ENCODE assay signal across 39 mouse cellular contexts in the genomic region with DNA sequence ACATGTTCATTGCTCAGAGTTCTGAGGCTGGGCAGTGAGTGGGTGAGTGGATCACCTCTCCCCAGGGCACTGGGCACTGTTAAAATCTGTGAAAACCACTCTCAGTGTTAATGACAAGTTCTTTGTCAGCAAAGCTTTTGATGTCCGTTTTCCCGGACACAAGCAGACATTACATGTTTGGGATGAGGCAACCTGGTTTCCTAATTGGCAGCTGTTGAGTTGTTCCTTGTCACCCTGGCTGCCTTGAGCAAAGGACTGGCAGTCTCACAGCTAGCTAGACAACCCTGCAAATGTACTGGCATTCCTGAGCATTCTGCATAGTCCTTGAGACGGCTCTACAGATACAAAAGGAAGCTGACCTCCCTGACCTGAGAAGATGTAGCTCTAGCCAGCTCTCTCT. TPM values are rescaled to one million over a fixed set of nuclear protein-coding genes. Genes with fewer than 3 reads are reported as not detected.
"Had no signal": no experiment of that assay in that cellular context is flagged by ENCODE, and none has a peak within 500 bp of the region (broad histone marks: within the 10 kb centered on the region; RNA-seq: fewer than 3 reads in every experiment).

No protein-coding gene starts in this region.

- H3K4me1 ChIP-seq: heart, embryonic 13.5 days; heart, embryonic 15.5 days; hindbrain, embryonic 13.5 days; hindbrain, embryonic 15.5 days; kidney, embryonic 15.5 days; limb, embryonic 13.5 days; limb, embryonic 15.5 days; liver, embryonic 13.5 days had no signal

- H3K9me3 ChIP-seq: heart, embryonic 13.5 days; heart, embryonic 15.5 days; hindbrain, embryonic 15.5 days; kidney, embryonic 15.5 days; limb, embryonic 13.5 days; limb, embryonic 15.5 days; liver, embryonic 13.5 days had no signal

- H3K4me2 ChIP-seq: heart, embryonic 11.5 days; heart, embryonic 13.5 days; heart, embryonic 15.5 days; hindbrain, embryonic 13.5 days; hindbrain, embryonic 15.5 days; kidney, embryonic 15.5 days; limb, embryonic 13.5 days; limb, embryonic 15.5 days; liver, embryonic 11.5 days; liver, embryonic 13.5 days had no signal

- H3K9ac ChIP-seq: heart, embryonic 13.5 days; heart, embryonic 15.5 days; hindbrain, embryonic 13.5 days; hindbrain, embryonic 15.5 days; kidney, embryonic 15.5 days; limb, embryonic 13.5 days; limb, embryonic 15.5 days; liver, embryonic 13.5 days had no signal

- H3K36me3 ChIP-seq: heart, embryonic 13.5 days; heart, embryonic 15.5 days; hindbrain, embryonic 13.5 days; hindbrain, embryonic 15.5 days; kidney, embryonic 15.5 days; limb, embryonic 13.5 days; limb, embryonic 15.5 days; liver, embryonic 13.5 days had no signal

- H3K27me3 ChIP-seq: heart, embryonic 13.5 days; heart, embryonic 15.5 days; hindbrain, embryonic 13.5 days; hindbrain, embryonic 15.5 days; kidney, embryonic 15.5 days; limb, embryonic 13.5 days; limb, embryonic 15.5 days; liver, embryonic 13.5 days had no signal

- DNase-seq: gastrocnemius, postnatal 14 days; gastrocnemius, postnatal 36 days; heart, adult 2 months; heart, postnatal 36 days; kidney, adult 11 months; kidney, adult 9 months; kidney, postnatal 14 days; layer of hippocampus, adult 9-11 months; layer of hippocampus, postnatal 36 days; left cerebral cortex, postnatal 4 days; liver, embryonic 13.5 days had no signal

- H3K4me3 ChIP-seq: heart, adult 2 months; heart, embryonic 13.5 days; heart, embryonic 15.5 days; hindbrain, embryonic 13.5 days; hindbrain, embryonic 15.5 days; kidney, embryonic 15.5 days; limb, embryonic 13.5 days; limb, embryonic 15.5 days; liver, embryonic 13.5 days had no signal

- H3K27ac ChIP-seq: heart, adult 2 months; heart, embryonic 13.5 days; heart, embryonic 15.5 days; hindbrain, embryonic 13.5 days; hindbrain, embryonic 15.5 days; hindbrain, postnatal 0 days; kidney, embryonic 15.5 days; kidney, postnatal 0 days; limb, embryonic 13.5 days; limb, embryonic 15.5 days; liver, embryonic 13.5 days had no signal

RNA-seq across cellular contexts. Expression of gene Serpina11, which starts 12.7 kb away (rescaled TPM):
- total RNA-seq: gastrocnemius, adult 18-20 months; gastrocnemius, adult 8-10 months; gastrocnemius, postnatal 14 days; gastrocnemius, postnatal 36 days; heart, adult 2 months; heart, postnatal 14 days; heart, postnatal 36 days; hematopoietic stem cell, adult 5-6 weeks; hindbrain, postnatal 0 days; layer of hippocampus, adult 18-20 months; layer of hippocampus, adult 8-10 months; layer of hippocampus, postnatal 14 days; layer of hippocampus, postnatal 36 days; left cerebral cortex, adult 18-20 months; left cerebral cortex, postnatal 10 days; left cerebral cortex, postnatal 25 days; left cerebral cortex, postnatal 4 days had no signal
- polyA plus RNA-seq: heart, adult 2 months; heart, embryonic 13.5 days; heart, embryonic 15.5 days; heart, postnatal 0 days; hindbrain, embryonic 11.5 days; hindbrain, embryonic 13.5 days; hindbrain, embryonic 15.5 days; intestine, embryonic 14.5 days; kidney, embryonic 15.5 days; kidney, postnatal 0 days; limb, embryonic 11.5 days; limb, embryonic 13.5 days; limb, embryonic 15.5 days had no signal

RNA-seq across cellular contexts. Expression of gene Serpina1e, which starts 18.3 kb away (rescaled TPM):
- total RNA-seq: gastrocnemius, postnatal 14 days; gastrocnemius, postnatal 36 days; granulocyte monocyte progenitor cell, adult 5-6 weeks; heart, postnatal 14 days; hematopoietic stem cell, adult 5-6 weeks; hindbrain, postnatal 0 days; layer of hippocampus, adult 18-20 months; layer of hippocampus, postnatal 14 days; layer of hippocampus, postnatal 36 days; left cerebral cortex, adult 18-20 months; left cerebral cortex, adult 8-10 months; left cerebral cortex, postnatal 10 days; left cerebral cortex, postnatal 25 days; left cerebral cortex, postnatal 4 days had no signal
- polyA plus RNA-seq: hindbrain, embryonic 11.5 days; hindbrain, embryonic 13.5 days; hindbrain, postnatal 0 days; limb, embryonic 11.5 days; limb, embryonic 13.5 days had no signal

RNA-seq across cellular contexts. Expression of gene Serpina9, which starts 36.5 kb away (rescaled TPM):
- total RNA-seq: gastrocnemius, adult 18-20 months; gastrocnemius, adult 8-10 months; gastrocnemius, postnatal 14 days; gastrocnemius, postnatal 36 days; granulocyte monocyte progenitor cell, adult 5-6 weeks; heart, adult 2 months; heart, postnatal 36 days; hematopoietic stem cell, adult 5-6 weeks; hindbrain, postnatal 0 days had no signal
- polyA plus RNA-seq: hindbrain, embryonic 11.5 days; hindbrain, embryonic 13.5 days; kidney, adult 2 months; kidney, embryonic 15.5 days; kidney, postnatal 0 days; limb, embryonic 11.5 days; limb, embryonic 13.5 days; liver, embryonic 11.5 days; liver, embryonic 13.5 days had no signal
